Mouse (Mus musculus) thymus, adult 2 months (tissue): Measurements from ENCODE around the gene Adamts10. TPM values are rescaled to one million over a fixed set of nuclear protein-coding genes. Genes with fewer than 3 reads are reported as not detected.

Experiments used
- DNase-seq: peaks from one replicate; pipeline ENCODE4 v3.0.0; 2021
- H3K27ac ChIP-seq: fragments of 200-500 bp; 2 replicates; pipeline ENCODE4 v1.5.1; 2012; ENCODE audit warnings: low read length, control low read depth; ENCODE audit not compliant: control insufficient read depth, insufficient read depth
- H3K27me3 ChIP-seq: fragments of 200-500 bp; 2 replicates; pipeline ENCODE4 v1.6.1; 2012; ENCODE audit warnings: mild to moderate bottlenecking, low read length, moderate library complexity, mixed read lengths; ENCODE audit not compliant: control insufficient read depth, insufficient read depth
- H3K36me3 ChIP-seq: fragments of 200-500 bp; 2 replicates; pipeline ENCODE4 v1.6.1; 2012; ENCODE audit warnings: mild to moderate bottlenecking, low read length, moderate library complexity; ENCODE audit not compliant: control insufficient read depth, insufficient read depth
- H3K4me1 ChIP-seq: fragments of 200-500 bp; replicated peaks from 2 replicates; pipeline ENCODE4 v1.6.1; 2012; ENCODE audit warnings: low read length; ENCODE audit not compliant: control insufficient read depth, insufficient read depth
- H3K4me3 ChIP-seq: fragments of 200-500 bp; 2 replicates; pipeline ENCODE4 v1.5.1; 2012; ENCODE audit warnings: mild to moderate bottlenecking, low read length, control low read depth, moderate library complexity; ENCODE audit not compliant: control insufficient read depth, insufficient read depth
- CTCF ChIP-seq: fragments of 200-500 bp; IDR thresholded peaks from 2 replicates; pipeline ENCODE4 v1.5.1; 2012; ENCODE audit warnings: mild to moderate bottlenecking, control low read depth, low read length, moderate library complexity, borderline replicate concordance; ENCODE audit not compliant: control insufficient read depth, poor library complexity, insufficient read depth; ENCODE audit errors: extremely low read depth
- POLR2A ChIP-seq: fragments of 200-500 bp; IDR thresholded peaks from 2 replicates; pipeline ENCODE4 v1.6.1; 2012; ENCODE audit warnings: mild to moderate bottlenecking, low read length, control low read depth, moderate library complexity; ENCODE audit not compliant: control insufficient read depth, poor library complexity, insufficient read depth; ENCODE audit errors: extremely low read depth
- WGBS: fragments of 180-500 bp; shearing (Covaris S2); methylation state at CpG from one replicate; pipeline ENCODE4 v1.1.7; 2018; 5-methylcytosine and 5-hydroxymethylcytosine counted together
- polyA plus RNA-seq: library from polyadenylated mRNA; depleted of rRNA; stranded (reverse); fragments of >200 nt; gene quantifications from 2 replicates; pipeline ENCODE4 v1.2.3, GENCODE M21; 2012

The Adamts10 gene
- polyA plus RNA-seq, 1 experiment: 130 TPM

DNA sequence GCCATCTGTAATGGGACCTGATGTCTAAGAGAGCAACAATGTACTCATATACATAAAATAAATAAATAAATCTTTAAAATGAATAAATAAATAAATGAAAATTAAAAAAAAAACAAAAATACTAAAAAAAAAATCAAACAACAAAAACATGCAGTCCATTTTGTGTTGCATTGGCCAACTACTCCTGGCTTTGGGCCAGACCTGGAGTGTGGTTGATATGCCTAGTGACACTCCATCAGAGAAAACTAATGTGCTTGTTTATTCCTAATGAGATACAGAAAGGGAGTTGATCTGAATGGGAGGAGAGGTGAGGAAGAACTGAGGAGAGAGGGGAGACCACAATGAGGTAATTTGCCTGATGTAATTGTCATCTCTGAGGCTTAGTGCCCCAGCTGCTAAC lies 29.4 kb upstream of the Adamts10 start:
- H3K4me3 ChIP-seq: no peak overlapping the region
- no peak overlapping the region for H3K27ac ChIP-seq
- DNase-seq: no peak
- no peaks in the 10 kb centered on the region for H3K27me3 ChIP-seq
- no peaks in the 10 kb centered on the region for H3K36me3 ChIP-seq
- no peaks in the 10 kb centered on the region for H3K4me1 ChIP-seq
- TF ChIP-seq CTCF (no peak), POLR2A (no peak)

DNA sequence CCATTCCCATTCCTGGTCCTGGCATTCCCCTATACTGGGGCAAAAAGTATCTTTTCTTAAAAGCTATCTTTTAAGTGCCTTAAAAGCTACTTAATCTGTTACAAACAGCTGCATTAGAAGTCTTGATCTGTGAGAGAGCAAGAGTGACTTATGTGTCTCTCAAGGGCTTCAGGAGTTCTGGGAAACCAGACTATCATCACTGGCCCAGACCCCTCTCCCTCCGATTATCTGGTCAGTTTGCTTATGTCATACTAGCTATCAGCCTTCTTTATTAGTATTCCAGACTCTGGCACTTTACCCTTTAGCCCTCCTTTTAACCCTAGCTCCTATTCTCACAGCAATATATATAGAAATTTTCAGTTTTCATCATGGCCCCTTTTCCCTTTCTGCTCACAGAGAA lies 25.1 kb upstream of the Adamts10 start:
- TF ChIP-seq POLR2A: no peak
- no peak for TF ChIP-seq CTCF
- H3K4me1 ChIP-seq: no peaks in the 10 kb centered on the region

GRCm38 (mm10) chr17:33508386-33508785 lies 15.6 kb upstream of the Adamts10 start:
- TF ChIP-seq POLR2A: no peak
- TF ChIP-seq CTCF: no peak
- WGBS: 96% methylated on average over 1 of the region's 1 CpGs
- Histone ChIP-seq H3K4me3 (no peak overlapping the region), H3K4me1 (no peaks in the 10 kb centered on the region), H3K27me3 (no peaks in the 10 kb centered on the region), H3K27ac (no peak overlapping the region), H3K36me3 (no peaks in the 10 kb centered on the region)
- DNase-seq: no peak

More for the DNA sequence above, 25.1 kb upstream of the Adamts10 start:
- Histone ChIP-seq H3K4me3 (no peak overlapping the region), H3K36me3 (no peaks in the 10 kb centered on the region), H3K27me3 (no peaks in the 10 kb centered on the region), H3K27ac (no peak overlapping the region)
- no peak for DNase-seq
- 93% methylated on average over 1 of the region's 1 CpGs for WGBS

DNA sequence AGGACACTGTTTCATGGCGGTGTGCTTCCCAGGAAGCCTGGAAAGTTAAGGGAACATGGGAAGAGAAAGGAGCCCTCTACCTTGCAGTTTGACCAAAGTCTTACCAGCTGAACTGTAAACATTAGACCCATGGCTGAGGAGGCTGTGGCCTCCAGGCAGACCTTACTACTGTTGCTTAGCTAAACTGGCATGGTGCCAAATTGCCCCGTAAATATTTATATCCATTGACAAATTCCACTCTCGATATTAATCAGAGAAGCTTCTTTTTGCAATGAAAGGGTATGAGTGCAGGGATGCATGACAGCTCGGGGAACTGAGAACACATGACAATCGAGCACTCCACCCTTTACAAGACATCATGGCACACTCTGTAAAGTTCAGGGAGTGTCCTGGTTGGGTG lies 13.8 kb upstream of the Adamts10 start:
- no peak for DNase-seq
- Histone ChIP-seq H3K4me3 (no peak overlapping the region), H3K4me1 (no peaks in the 10 kb centered on the region), H3K27ac (no peak overlapping the region), H3K27me3 (no peaks in the 10 kb centered on the region), H3K36me3 (no peaks in the 10 kb centered on the region)
- 91% methylated on average over 5 of the region's 5 CpGs for WGBS
- TF ChIP-seq CTCF: no peak
- TF ChIP-seq POLR2A: no peak

DNA sequence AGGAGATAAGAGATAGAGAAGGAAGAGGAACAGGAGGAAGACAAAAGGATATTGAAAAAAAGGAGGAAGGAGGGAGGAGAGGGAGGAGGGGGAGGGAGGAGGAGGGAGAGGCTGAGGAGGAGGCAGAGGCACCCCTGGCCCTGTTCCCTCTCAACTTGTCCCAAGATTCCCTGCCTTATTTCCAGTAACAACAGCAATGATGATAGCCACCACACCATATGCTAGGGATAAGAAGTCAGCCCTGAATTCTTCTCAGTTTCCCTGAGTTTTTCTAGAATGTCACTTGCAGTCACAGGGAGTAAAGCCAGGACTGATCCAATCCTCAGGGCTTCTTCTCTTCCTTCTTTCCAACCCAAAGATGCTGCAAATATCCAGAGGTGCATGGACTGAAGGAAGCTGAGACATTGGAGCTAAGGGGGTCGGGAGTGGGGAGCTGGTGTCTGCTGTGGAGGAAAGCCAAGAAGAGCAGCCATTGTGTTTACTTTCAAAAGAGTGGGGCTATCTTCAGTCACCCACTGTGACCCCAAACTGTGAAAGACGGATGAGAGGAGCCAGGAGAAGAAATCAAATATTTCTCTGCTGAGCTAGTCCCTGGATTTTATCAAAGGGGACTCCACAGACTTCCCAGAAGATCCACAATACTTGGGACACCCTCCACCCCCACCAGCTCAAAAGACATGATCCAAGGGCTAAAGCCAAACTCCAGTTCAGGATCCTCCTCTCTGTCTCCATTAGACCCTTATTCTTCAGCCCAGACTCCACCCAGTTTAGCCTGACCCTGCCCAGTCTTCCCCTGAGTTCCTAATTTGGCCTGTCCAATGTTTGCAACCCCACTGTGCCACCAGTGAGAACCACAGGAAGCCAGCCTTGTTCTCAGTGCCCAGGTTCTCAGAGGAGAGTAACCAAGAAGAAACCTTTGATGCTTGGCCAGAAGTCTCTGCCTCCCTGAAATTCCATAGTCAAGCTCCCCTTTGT lies 11.3 kb upstream of the Adamts10 start:
- DNase-seq: no peak
- Histone ChIP-seq H3K36me3 (no peaks in the 10 kb centered on the region), H3K27ac (no peak overlapping the region), H3K4me3 (no peak overlapping the region), H3K27me3 (no peaks in the 10 kb centered on the region), H3K4me1 (no peaks in the 10 kb centered on the region)
- 95% methylated on average over 2 of the region's 2 CpGs for WGBS
- TF ChIP-seq CTCF (no peak), POLR2A (no peak)

GRCm38 (mm10) chr17:33513874-33514273 lies 10.1 kb upstream of the Adamts10 start:
- DNase-seq: no peak
- no peak overlapping the region for H3K27ac ChIP-seq
- WGBS: 97% methylated on average over 5 of the region's 5 CpGs
- H3K4me1 ChIP-seq: no peaks in the 10 kb centered on the region
- no peaks in the 10 kb centered on the region for H3K27me3 ChIP-seq
- no peaks in the 10 kb centered on the region for H3K36me3 ChIP-seq
- H3K4me3 ChIP-seq: no peak overlapping the region
- TF ChIP-seq CTCF (no peak), POLR2A (no peak)
